Mouse (Mus musculus): Measurements from ENCODE around the gene Cftr. TPM values are rescaled to one million over a fixed set of nuclear protein-coding genes. Genes with fewer than 3 reads are reported as not detected.
A peak's percentile ranks its signal among the peaks of the same experiment; 100 is the strongest.

Cftr gene
- under 1 TPM; 0.19 to 0.25 TPM for total RNA-seq (2021)

DNA sequence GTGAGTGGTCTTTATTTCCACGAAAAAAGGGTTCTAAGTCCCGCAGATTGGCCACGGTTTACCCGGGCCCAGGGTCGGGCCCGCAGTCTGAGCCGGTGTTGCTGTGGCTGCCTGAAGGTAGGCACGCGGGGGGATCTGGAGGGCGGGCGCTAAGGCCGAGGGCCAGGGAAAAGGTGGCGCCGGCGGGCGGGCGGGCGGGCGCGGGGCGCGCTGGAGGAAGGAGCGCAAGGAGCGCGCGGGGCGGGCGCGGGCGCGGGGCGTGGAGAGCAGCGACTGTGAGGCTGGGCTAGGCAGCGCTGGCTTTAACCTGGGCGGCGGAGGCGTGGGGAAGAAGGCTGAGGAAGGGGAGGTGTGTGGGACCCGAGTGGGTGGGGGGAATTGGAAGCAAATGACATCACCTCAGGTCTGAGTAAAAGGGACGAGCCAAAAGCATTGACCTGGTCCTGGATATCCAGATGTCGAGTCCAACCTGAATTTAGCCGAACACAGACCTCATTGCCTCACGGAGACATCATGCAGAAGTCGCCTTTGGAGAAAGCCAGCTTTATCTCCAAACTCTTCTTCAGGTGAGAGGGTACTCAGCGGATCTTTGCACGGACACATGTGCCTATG is at the start of gene Cftr:
TSS of gene Cftr (plus strand) at position 377 of the 612 bp plus-strand sequence.
- intact Hi-C loops (cut with DNase I), result no loop called here
- no peak for DNase-seq

DNA sequence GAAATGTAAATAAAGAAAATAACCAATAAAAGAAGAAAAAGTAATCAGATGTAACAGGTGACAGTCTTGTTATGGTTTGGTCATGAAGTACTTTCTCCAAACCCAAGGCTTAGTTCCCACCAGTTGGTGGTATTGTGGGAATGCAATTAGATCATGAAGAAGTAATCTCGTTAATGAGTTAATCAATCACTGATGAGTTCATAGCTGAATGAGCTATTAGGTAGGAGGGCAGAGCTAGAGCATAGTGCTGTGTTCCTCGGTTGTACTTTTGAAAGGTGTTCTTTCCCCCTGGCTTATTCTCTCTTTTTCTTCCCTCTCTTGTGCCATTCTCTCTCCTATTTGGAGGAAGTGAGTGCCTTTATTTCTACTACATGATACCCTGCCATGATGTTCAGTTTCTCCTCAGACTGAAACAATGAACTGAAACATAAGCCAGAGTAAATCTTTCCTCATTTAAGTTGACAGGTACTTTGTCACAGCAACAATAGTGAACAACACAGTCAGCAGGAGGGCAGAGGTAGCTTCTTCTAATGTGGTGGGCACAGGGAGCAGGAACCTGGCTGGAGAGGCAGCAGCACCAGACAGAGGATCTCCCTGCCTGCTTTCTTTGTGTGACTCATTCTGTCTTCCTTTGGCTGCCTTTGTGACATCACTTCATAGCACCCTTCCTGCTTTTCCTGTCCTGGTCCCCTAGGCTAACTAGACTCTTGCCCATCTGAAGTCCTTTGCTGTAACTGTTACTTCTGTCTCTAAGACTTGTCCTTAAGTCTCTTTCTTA is 43.1 kb upstream of the Cftr start:
- intact Hi-C loops (cut with DNase I), result no loop called here
- no peak for DNase-seq

GRCm38 (mm10) chr6:18128059-18128458 is 42.4 kb upstream of the Cftr start:
- intact Hi-C loops (cut with DNase I), result no loop called here
- no peak for DNase-seq

- no peak for DNase-seq
- intact Hi-C loops (cut with DNase I), result no loop called here
Measured at GRCm38 (mm10) chr6:18135246-18135645, 35.2 kb upstream of the Cftr start.

GRCm38 (mm10) chr6:18153031-18153430 is 17.5 kb upstream of the Cftr start:
- DNase-seq, result peak; percentile 38 to 46
- intact Hi-C loops (cut with DNase I), result no loop called here

- intact Hi-C loops (cut with DNase I), result no loop called here
Measured at GRCm38 (mm10) chr6:18169618-18170017, 869 bp upstream of the Cftr start.

GRCm38 (mm10) chr6:18171614-18172013 is 1.1 kb downstream of the Cftr start:
- no peak for DNase-seq
- intact Hi-C loops (cut with DNase I), result no loop called here

More at GRCm38 (mm10) chr6:18169618-18170017, 869 bp upstream of the Cftr start:
- no peak for DNase-seq

DNA sequence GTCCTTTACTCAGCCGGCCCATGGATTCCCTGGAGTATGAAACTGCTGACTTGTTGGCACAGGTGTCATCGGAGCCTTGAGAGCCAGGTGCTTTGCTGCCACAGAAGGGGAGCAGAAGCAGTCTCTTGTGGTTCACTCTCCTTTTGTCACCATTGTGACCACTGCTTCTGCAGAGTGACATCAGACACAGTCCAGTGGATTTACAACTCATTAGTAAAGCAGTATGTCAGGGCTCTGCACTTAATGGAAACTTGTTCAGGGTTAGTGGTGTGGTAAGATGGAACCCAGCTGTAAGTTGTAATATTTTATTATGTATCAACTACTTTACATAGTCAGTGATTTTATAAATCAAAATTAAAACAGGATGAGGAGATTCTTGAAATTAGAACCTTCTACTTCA is 7.0 kb downstream of the Cftr start:
- no peak for DNase-seq
- intact Hi-C loops (cut with DNase I), result no loop called here

DNA sequence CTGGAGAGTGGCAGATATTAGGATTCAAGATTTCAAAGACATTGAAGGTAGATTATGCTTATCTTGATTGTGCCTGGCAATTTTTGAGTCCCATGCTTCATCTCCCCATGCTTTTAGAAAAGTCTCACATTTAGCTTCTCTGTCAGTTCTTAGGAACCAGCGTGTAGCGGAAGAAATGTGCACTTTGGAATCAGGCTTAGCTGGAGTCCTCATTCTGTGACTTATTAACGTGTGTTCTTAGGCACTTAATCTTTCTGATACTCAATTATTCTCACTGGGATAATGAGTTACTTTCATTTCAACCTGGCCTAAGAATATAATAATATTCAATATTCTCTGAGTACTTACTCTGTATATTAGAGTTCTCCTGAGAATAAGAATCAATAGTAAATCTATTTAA is 10.2 kb downstream of the Cftr start:
- DNase-seq, result no peak
- intact Hi-C loops (cut with DNase I), result no loop called here

GRCm38 (mm10) chr6:18182903-18183302 is 12.4 kb downstream of the Cftr start:
- no peak for DNase-seq
- intact Hi-C loops (cut with DNase I), result no loop called here

DNA sequence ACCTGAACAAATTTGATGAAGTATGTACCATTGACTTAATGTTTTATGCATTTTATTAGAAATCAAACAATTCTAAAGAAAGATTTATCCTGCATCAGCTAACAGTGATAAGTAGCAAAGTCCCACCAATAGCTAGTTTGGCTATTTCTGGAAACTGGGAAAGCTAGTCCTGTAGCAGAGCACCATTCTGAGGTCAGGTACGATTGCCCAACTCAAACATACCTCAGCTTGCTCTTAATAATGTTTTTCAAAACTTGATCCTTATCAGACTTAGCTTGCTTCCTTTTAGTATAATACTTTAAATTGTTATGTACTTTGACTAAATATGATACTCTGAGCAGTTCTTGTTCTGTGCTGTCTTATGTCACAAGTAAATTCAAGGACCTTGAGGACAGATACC is 50.2 kb downstream of the Cftr start:
- DNase-seq, result no peak
- intact Hi-C loops (cut with DNase I), result no loop called here

- intact Hi-C loops (cut with DNase I), result no loop called here
- no peak for DNase-seq
Measured at GRCm38 (mm10) chr6:18223206-18223605, 52.7 kb downstream of the Cftr start.

- no peak for DNase-seq
- intact Hi-C loops (cut with DNase I), result no loop called here
Measured at GRCm38 (mm10) chr6:18225157-18225556, 54.7 kb downstream of the Cftr start.

DNA sequence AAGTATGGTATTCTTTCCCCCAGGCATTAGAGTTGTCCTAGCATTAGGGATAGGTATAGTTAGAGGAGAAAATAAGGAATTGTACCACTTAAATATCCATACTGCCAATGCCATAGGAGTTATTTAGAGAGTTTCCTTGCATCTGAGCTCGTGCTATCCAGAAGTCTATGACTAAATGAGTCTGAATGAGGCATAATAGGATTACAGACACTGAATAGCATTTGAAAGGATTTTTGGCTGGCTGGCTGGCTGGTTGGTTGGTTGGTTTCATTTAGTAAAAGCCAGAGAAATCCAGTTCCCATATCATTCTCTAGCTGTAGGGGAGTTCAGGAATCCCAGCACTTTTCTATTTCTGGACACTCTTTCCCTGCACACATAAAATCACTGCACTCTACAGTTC is 76.0 kb downstream of the Cftr start:
- DNase-seq, result no peak
- intact Hi-C loops (cut with DNase I), result no loop called here

DNA sequence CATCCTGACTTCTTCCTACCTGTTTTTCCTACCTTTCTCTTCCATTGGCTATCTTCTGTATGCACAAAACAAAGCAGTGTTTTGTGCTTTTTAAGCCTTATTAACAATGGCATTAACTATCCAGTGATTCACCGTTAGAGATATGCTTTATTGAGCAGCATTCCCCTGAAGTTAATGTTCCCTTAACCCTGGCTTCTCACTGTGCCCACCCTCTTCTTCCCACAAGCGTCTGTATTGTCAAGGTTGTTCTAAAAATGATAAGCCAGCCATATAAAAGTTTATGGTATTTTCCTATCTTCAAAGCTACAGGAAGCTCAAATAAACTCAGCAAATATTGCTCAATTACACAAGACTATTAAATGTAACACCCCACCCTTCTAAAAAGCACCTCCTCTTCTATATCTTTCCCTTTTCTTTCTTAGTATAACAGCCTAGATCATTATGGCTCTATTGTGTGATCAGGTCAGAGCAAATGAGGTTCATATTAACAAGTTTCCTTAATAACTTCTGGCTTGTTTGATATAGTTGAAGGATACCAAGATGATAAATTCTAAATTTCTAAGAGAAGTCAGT is 77.5 kb downstream of the Cftr start:
- intact Hi-C loops (cut with DNase I), result no loop called here
- no peak for DNase-seq

DNA sequence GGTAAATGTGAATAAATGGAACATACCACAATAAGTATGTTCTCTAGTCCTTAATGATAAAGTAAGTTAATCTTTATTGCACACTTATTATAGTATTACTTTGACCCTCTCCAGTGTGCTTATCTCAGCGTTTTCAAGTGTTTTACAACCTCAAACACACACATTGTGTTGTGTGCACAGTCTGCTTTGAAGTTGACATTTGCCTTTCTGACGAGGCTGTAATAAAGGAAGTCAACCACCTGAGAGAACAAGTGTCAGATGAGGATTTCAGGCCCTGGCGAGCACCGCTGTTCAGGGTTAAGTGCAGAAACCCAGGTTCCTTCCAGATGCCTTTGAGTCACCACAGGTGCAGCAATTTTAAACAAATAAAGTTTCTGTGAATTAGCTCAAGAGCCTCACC is 78.0 kb downstream of the Cftr start:
- no peak for DNase-seq
- intact Hi-C loops (cut with DNase I), result no loop called here

GRCm38 (mm10) chr6:18254586-18254985 is 84.1 kb downstream of the Cftr start:
- DNase-seq, result no peak
- intact Hi-C loops (cut with DNase I), result no loop called here

DNA sequence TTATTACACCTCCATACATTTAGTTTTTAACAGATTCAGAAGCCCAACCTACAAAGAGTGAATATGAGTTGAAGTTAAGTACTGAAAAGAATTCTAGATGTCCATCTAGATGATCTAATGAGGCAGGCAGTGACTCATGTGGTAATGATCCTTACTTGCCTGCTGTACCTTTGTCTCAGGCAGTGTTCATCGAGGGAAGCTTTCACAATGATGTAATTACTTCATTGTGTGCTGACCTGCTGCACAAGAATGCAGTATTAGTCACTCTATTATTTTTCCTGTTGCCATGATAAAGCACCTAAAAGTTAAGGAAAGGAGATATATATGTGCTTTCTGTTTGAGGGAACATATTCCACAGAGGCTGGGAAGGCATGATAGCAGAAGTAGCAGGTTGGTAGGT is 100.5 kb downstream of the Cftr start:
- no peak for DNase-seq
- intact Hi-C loops (cut with DNase I), result no loop called here

DNA sequence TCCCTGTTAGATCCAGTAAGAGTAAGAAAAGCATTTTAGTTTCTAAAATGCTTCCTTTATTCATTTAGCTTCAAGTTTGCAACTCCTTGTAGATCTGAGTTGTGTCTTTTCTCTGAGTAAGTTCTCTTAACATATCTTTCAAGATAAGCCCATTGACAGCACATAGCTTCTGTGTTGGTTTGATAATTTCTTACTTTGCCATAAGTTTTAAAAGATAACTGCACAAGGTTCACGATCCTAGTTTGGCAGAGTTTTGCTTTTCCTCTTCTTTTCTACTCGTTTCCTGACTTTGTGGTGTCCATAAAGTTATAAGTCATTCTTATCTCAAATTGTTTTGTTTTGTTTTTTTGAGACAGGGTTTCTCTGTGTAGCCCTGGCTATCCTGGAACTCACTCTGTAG is 130.3 kb downstream of the Cftr start:
- intact Hi-C loops (cut with DNase I), result no loop called here
- no peak for DNase-seq

DNA sequence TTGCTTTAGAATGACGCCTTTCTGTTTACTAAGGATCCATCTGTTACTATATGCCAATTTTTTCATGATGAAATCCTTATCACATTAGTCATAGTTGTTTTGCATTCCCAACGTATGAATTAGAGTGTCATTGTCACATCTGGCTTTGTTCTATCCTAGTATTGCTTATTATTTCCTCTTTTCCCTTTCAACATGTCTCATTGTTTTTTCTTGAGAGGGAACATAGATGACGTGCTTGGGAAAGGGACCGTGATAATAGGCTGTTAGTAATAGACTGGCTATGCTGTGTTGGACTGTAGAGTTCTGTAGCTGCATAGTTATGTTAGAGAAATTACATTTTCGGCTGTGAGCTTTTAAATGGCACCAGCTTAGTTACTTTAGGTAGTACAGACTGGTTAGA is 131.6 kb downstream of the Cftr start:
- intact Hi-C loops (cut with DNase I), result no loop called here
- no peak for DNase-seq

DNA sequence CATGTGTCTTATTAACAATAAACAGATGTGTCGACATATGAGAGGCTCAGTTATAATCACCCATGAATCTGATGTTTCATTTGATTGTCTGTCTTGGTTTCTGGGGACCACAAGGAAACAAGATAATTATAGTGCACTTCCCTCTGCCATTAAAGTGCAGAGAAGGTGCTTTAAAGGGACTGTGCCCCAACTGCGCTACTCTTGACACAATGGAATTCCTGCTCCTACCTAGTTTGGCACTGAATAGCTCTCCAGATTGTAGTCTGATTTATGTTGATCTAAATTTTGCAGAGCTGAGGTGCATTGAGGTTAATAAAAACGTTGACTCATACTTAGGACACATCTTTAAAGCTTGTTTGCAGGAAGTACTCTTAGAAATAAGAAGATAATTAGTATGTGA is 132.7 kb downstream of the Cftr start:
- intact Hi-C loops (cut with DNase I), result no loop called here
- DNase-seq, result no peak

- intact Hi-C loops (cut with DNase I), result no loop called here
Measured at GRCm38 (mm10) chr6:18305130-18305529, 134.6 kb downstream of the Cftr start.

More at GRCm38 (mm10) chr6:18305130-18305529, 134.6 kb downstream of the Cftr start:
- DNase-seq, result no peak
